34 mouse cellular contexts compared by ENCODE assay signal in genomic region chr17:85351301-85351700, GRCm38 (mm10).
"Had no signal": no experiment of that assay in that cellular context is flagged by ENCODE, and none has a peak within 500 bp of the region (broad histone marks: within the 10 kb centered on the region; RNA-seq: fewer than 3 reads in every experiment).

No protein-coding gene starts in this region.

- H3K27ac ChIP-seq: heart, embryonic 13.5 days; heart, embryonic 15.5 days; hindbrain, embryonic 10.5 days; hindbrain, embryonic 12.5 days; hindbrain, embryonic 13.5 days; hindbrain, embryonic 14.5 days; hindbrain, embryonic 15.5 days; hindbrain, postnatal 0 days; intestine, embryonic 15.5 days; kidney, embryonic 15.5 days; kidney, postnatal 0 days; layer of hippocampus, adult 2 months; left cerebral cortex, adult 2 months had no signal

- H3K27me3 ChIP-seq: heart, embryonic 12.5 days; heart, embryonic 13.5 days; heart, embryonic 15.5 days; hindbrain, embryonic 13.5 days; hindbrain, embryonic 15.5 days; intestine, embryonic 15.5 days; kidney, embryonic 15.5 days had no signal

- H3K9ac ChIP-seq: heart, embryonic 12.5 days; heart, embryonic 13.5 days; heart, embryonic 15.5 days; hindbrain, embryonic 12.5 days; hindbrain, embryonic 13.5 days; hindbrain, embryonic 14.5 days; hindbrain, embryonic 15.5 days; intestine, embryonic 15.5 days; kidney, embryonic 15.5 days had no signal

- H3K4me3 ChIP-seq: heart, embryonic 12.5 days; heart, embryonic 13.5 days; heart, embryonic 15.5 days; hindbrain, embryonic 10.5 days; hindbrain, embryonic 12.5 days; hindbrain, embryonic 13.5 days; hindbrain, embryonic 15.5 days; intestine, embryonic 15.5 days; kidney, embryonic 15.5 days; layer of hippocampus, adult 2 months; left cerebral cortex, adult 2 months had no signal

- DNase-seq: heart, postnatal 10 days; heart, postnatal 36 days; heart, postnatal 4 days; kidney, adult 11 months; kidney, adult 18-20 months; kidney, adult 2 months; kidney, adult 8-10 months; kidney, adult 9 months; kidney, postnatal 10 days; kidney, postnatal 14 days; kidney, postnatal 25 days; kidney, postnatal 36 days; kidney, postnatal 4 days; layer of hippocampus, adult 9-11 months; layer of hippocampus, postnatal 36 days had no signal

- H3K4me2 ChIP-seq: heart, embryonic 11.5 days; heart, embryonic 12.5 days; heart, embryonic 13.5 days; heart, embryonic 15.5 days; hindbrain, embryonic 12.5 days; hindbrain, embryonic 13.5 days; hindbrain, embryonic 14.5 days; hindbrain, embryonic 15.5 days; intestine, embryonic 15.5 days; kidney, embryonic 15.5 days had no signal

- H3K9me3 ChIP-seq: heart, embryonic 13.5 days; heart, embryonic 15.5 days; hindbrain, embryonic 10.5 days; hindbrain, embryonic 12.5 days; hindbrain, embryonic 13.5 days; hindbrain, embryonic 15.5 days; intestine, embryonic 15.5 days; kidney, embryonic 15.5 days had no signal

- H3K4me1 ChIP-seq: heart, embryonic 12.5 days; heart, embryonic 13.5 days; heart, embryonic 15.5 days; hindbrain, embryonic 10.5 days; hindbrain, embryonic 12.5 days; hindbrain, embryonic 13.5 days; hindbrain, embryonic 15.5 days; intestine, embryonic 15.5 days; kidney, embryonic 15.5 days had no signal

- ATAC-seq: hindbrain, embryonic 16.5 days; hindbrain, postnatal 0 days; inflammation-experienced regulatory T-cells, adult 6 months; intestine, embryonic 15.5 days; intestine, embryonic 16.5 days; intestine, postnatal 0 days had no signal

- H3K36me3 ChIP-seq: heart, embryonic 12.5 days; heart, embryonic 13.5 days; heart, embryonic 15.5 days; hindbrain, embryonic 10.5 days; hindbrain, embryonic 12.5 days; hindbrain, embryonic 13.5 days; hindbrain, embryonic 15.5 days; intestine, embryonic 15.5 days; kidney, embryonic 15.5 days had no signal
